Mouse (Mus musculus): ENCODE data around the gene Dclk2. TPM values are rescaled to one million over a fixed set of nuclear protein-coding genes. Genes with fewer than 3 reads are reported as not detected.

Dclk2 gene
- polyA plus RNA-seq, 1 experiment, result 0.80 TPM

DNA sequence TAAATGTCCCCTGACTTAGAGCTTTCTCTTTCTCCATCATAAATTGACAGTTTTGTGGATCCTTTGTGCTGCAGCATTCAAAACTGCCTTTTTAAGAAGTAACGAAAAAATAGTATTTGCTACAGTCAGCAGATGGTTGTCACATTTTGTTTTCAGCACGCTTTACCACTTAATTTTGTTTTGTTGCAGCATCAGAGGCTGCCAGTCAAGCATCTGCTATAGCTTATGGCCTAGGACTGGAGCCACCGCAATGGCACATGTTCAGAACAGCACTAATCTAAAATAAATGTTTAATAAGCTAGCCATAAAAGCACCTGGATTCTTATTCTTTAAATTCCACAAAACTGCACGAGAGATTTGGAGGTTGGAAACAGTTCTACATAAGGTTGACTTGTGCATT lies 175.3 kb downstream of the Dclk2 start:
- H3K79me3 ChIP-seq (ENCODE audit: low read depth), result no peaks in the 10 kb centered on the region
- no peaks in the 10 kb centered on the region for H3K36me3 ChIP-seq (ENCODE audit: control insufficient read depth, insufficient read depth)
- H3ac ChIP-seq (ENCODE audit: control insufficient read depth, insufficient read length, low read depth), result no peak overlapping the region
- TF ChIP-seq CTCF (IDR thresholded peaks at IDR 0.05; ENCODE audit: control insufficient read depth, insufficient read depth, insufficient read length) (no peak), USF1 (IDR thresholded peaks at IDR 0.05; ENCODE audit: low read depth) (no peak), FOSL1 (IDR thresholded peaks at IDR 0.05; ENCODE audit: insufficient read depth, low read length, poor library complexity, severe bottlenecking) (no peak), MAX (IDR thresholded peaks at IDR 0.05) (no peak), MYOG (IDR thresholded peaks at IDR 0.05; ENCODE audit: control insufficient read depth, extremely low read depth, insufficient read length) (no peak), CEBPB (IDR thresholded peaks at IDR 0.05; ENCODE audit: low read depth) (no peak), MYOD1 (IDR thresholded peaks at IDR 0.05; ENCODE audit: control insufficient read depth, insufficient read length, low read depth) (no peak)
- no peaks in the 10 kb centered on the region for H3K27me3 ChIP-seq (ENCODE audit: control insufficient read depth, insufficient read depth, insufficient read length)
- no peak overlapping the region for H3K4me3 ChIP-seq (ENCODE audit: insufficient read depth, poor library complexity, severe bottlenecking)
- no peaks in the 10 kb centered on the region for H3K79me2 ChIP-seq (ENCODE audit: control insufficient read depth, insufficient read depth)

DNA sequence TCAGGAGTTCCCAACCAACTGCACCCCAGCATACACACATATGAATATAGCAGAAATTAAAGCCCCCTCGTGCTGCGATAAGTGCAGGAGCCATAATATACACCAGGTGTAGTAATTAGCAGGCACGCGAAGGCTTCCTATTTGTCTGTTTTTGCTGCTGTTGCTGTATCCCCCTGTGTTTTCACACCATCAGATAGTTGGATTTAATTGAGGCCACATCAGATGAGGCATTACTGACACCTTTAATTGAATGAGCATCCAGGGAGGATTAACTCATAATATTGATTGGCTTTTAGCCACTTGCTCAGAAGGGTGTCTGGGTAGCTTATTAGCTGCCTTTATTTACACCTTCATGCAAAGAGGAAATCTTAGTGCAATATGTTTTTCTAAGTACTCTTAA lies 180.9 kb downstream of the Dclk2 start:
- Histone ChIP-seq H3K27me3 (ENCODE audit: control insufficient read depth, insufficient read depth, insufficient read length) (no peaks in the 10 kb centered on the region), H3ac (ENCODE audit: control insufficient read depth, insufficient read length, low read depth) (no peak overlapping the region), H3K4me3 (ENCODE audit: insufficient read depth, poor library complexity, severe bottlenecking) (no peak overlapping the region), H3K79me3 (ENCODE audit: low read depth) (no peaks in the 10 kb centered on the region), H3K79me2 (ENCODE audit: control insufficient read depth, insufficient read depth) (no peaks in the 10 kb centered on the region), H3K36me3 (ENCODE audit: control insufficient read depth, insufficient read depth) (no peaks in the 10 kb centered on the region)
- TF ChIP-seq MAX (IDR thresholded peaks at IDR 0.05), result no peak
- no peak for TF ChIP-seq FOSL1 (IDR thresholded peaks at IDR 0.05; ENCODE audit: insufficient read depth, low read length, poor library complexity, severe bottlenecking)
- TF ChIP-seq CTCF (IDR thresholded peaks at IDR 0.05; ENCODE audit: control insufficient read depth, insufficient read depth, insufficient read length), result no peak
- TF ChIP-seq MYOG (IDR thresholded peaks at IDR 0.05; ENCODE audit: control insufficient read depth, extremely low read depth, insufficient read length), result no peak
- no peak for TF ChIP-seq MYOD1 (IDR thresholded peaks at IDR 0.05; ENCODE audit: control insufficient read depth, insufficient read length, low read depth)
- TF ChIP-seq CEBPB (IDR thresholded peaks at IDR 0.05; ENCODE audit: low read depth), result no peak
- no peak for TF ChIP-seq USF1 (IDR thresholded peaks at IDR 0.05; ENCODE audit: low read depth)

DNA sequence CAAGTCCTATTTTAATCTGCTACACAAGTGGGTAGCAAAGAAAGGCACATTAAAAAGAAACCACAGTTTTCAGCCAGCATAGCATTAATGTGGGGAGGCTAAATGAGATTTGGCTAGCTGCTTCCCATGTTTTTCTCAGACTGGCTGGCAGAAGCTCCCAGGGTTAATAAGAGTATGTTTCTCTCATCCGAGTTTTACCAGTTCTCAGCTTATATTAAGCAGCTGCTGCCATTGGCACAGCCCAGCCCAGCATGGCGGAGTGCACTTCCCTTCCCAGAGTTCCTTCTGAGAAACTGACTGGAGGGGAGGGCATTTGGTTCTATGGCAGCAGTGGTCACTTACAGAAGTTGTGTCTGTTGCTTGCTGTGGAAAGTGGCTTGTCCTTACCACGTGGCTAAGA lies 181.8 kb downstream of the Dclk2 start:
- no peaks in the 10 kb centered on the region for H3K79me3 ChIP-seq (ENCODE audit: low read depth)
- no peak for TF ChIP-seq CTCF (IDR thresholded peaks at IDR 0.05; ENCODE audit: control insufficient read depth, insufficient read depth, insufficient read length)
- TF ChIP-seq FOSL1 (IDR thresholded peaks at IDR 0.05; ENCODE audit: insufficient read depth, low read length, poor library complexity, severe bottlenecking), result no peak
- H3K79me2 ChIP-seq (ENCODE audit: control insufficient read depth, insufficient read depth), result no peaks in the 10 kb centered on the region
- H3ac ChIP-seq (ENCODE audit: control insufficient read depth, insufficient read length, low read depth), result no peak overlapping the region
- H3K36me3 ChIP-seq (ENCODE audit: control insufficient read depth, insufficient read depth), result no peaks in the 10 kb centered on the region
- no peak overlapping the region for H3K4me3 ChIP-seq (ENCODE audit: insufficient read depth, poor library complexity, severe bottlenecking)
- H3K27me3 ChIP-seq (ENCODE audit: control insufficient read depth, insufficient read depth, insufficient read length), result no peaks in the 10 kb centered on the region

Other genes with a start within 250 kb of the Dclk2 start
- 0.39 TPM for gene Cd1d1, start 78.6 kb upstream of the Dclk2 start, polyA plus RNA-seq (2012; fragmentation: generic; extraction: Trizol)

Measured in C2C12 (cell line).